Mouse (Mus musculus) B cell, adult 2 months (primary cell): ENCODE data around the gene Capn10.

Experiments
- DNase-seq, 2 experiments: peaks; one replicate each; pipeline ENCODE4 v3.0.0; 2022

Gene Capn10

GRCm38 (mm10) chr1:92934182-92934827 lies at the start of gene Capn10:
Capn10 (plus strand) TSS chr1:92934376.
- peak; percentile 89 to 90 for DNase-seq

- no peak for DNase-seq
Measured at GRCm38 (mm10) chr1:92888901-92889655, 45.1 kb upstream of the Capn10 start.

- DNase-seq: no peak
Measured at GRCm38 (mm10) chr1:92892791-92893190, 41.4 kb upstream of the Capn10 start.

- no peak for DNase-seq
Measured at GRCm38 (mm10) chr1:92893896-92894295, 40.3 kb upstream of the Capn10 start.

GRCm38 (mm10) chr1:92895089-92895488 lies 39.1 kb upstream of the Capn10 start:
- peak; percentile 74 for DNase-seq

- DNase-seq: peak; percentile 25
Measured at GRCm38 (mm10) chr1:92902786-92903185, 31.4 kb upstream of the Capn10 start, which contains the start of gene Ankmy1. Ankmy1 (minus strand) TSS chr1:92902906.

- no peak for DNase-seq
Measured at GRCm38 (mm10) chr1:92903627-92904026, 30.5 kb upstream of the Capn10 start.

- DNase-seq: no peak
Measured at GRCm38 (mm10) chr1:92905703-92906310, 28.4 kb upstream of the Capn10 start.

- DNase-seq: peak; percentile 85
Measured at GRCm38 (mm10) chr1:92906779-92907631, 27.2 kb upstream of the Capn10 start, which contains the start of gene Dusp28. Dusp28 (plus strand) TSS chr1:92906981.

- DNase-seq: no peak
Measured at GRCm38 (mm10) chr1:92907632-92908360, 26.4 kb upstream of the Capn10 start.

- no peak for DNase-seq
Measured at GRCm38 (mm10) chr1:92908664-92909063, 25.5 kb upstream of the Capn10 start.

GRCm38 (mm10) chr1:92909068-92909467 lies 25.1 kb upstream of the Capn10 start:
- DNase-seq: peak; percentile 40 to 49

GRCm38 (mm10) chr1:92910239-92910885 lies 23.8 kb upstream of the Capn10 start, which contains the start of gene Rnpepl1:
Rnpepl1 (plus strand) TSS chr1:92910783.
- DNase-seq: peak; percentile 73 to 76

- DNase-seq: peak; percentile 58 to 65
Measured at GRCm38 (mm10) chr1:92910925-92911720, 23.1 kb upstream of the Capn10 start.

GRCm38 (mm10) chr1:92911721-92912138 lies 22.4 kb upstream of the Capn10 start:
- DNase-seq: peak; percentile 13 to 29

GRCm38 (mm10) chr1:92912286-92912685 lies 21.9 kb upstream of the Capn10 start:
- no peak for DNase-seq

GRCm38 (mm10) chr1:92914239-92914638 lies 19.9 kb upstream of the Capn10 start:
- DNase-seq: no peak

GRCm38 (mm10) chr1:92914993-92915392 lies 19.2 kb upstream of the Capn10 start:
- DNase-seq: no peak

- DNase-seq: no peak
Measured at GRCm38 (mm10) chr1:92916725-92917124, 17.5 kb upstream of the Capn10 start.

- DNase-seq: no peak
Measured at GRCm38 (mm10) chr1:92919151-92919550, 15.0 kb upstream of the Capn10 start.
